Mouse (Mus musculus): ENCODE measurements at regions not wholly inside any gene's neighbourhood (a gene's known extent, or its start where the extent isn't known, plus 50 kb on each side); places are given as distances from the start of the nearest gene placed in this dataset.

DNA sequence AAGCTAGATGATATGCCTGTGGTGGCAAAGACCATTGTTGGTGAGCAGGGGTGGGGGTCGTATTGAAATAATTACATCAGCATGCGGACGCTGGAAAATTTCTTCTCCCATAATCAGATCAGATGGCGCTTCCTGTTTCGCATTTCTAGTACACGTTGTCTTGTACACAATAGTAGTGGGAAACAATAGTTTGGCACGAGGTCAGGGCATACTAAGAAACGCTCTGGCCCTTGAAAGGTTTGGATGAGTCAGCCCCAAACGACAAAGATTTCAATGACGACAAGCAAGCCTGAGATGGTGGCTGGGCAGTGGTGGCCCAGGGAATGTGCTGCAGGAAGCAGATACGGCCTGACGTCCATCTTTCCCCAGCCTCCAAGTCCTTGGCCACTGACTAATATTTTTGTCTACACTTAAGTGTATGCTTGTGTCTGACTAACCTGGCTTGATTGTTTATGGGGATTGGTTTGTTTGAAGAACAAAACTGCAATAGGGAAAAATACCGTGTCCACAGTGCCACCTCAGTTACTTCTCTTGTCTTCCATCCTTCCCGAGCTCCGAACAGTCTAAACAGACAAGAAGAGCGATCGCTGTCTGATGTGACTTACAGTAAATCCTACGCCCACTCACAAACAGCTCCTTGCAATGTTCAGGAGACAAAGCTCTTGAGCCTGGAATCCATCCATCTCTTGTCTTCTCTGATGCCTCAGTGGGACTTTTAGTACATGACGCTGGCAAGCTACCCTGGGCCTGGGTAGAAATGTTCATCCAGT is 54.1 kb upstream of the S1pr1 start:
- TF ChIP-seq POLR2A (IDR thresholded peaks at IDR 0.05; ENCODE audit: borderline replicate concordance, extremely low read depth, low read depth, low read length) = no peak
- no peak for TF ChIP-seq CTCF (IDR thresholded peaks at IDR 0.05; ENCODE audit: insufficient read depth, low read length)
